Mouse (Mus musculus) MEL (cell line): Measurements from ENCODE around the gene Wdr27. TPM values are rescaled to one million over a fixed set of nuclear protein-coding genes. Genes with fewer than 3 reads are reported as not detected.
"Not testable (repeated sequence)": the region's sequence is repeated elsewhere in the genome, so short reads cannot be mapped to it uniquely, and the experiment has no call there.

Experiments
- DNase-seq: peaks from one replicate; pipeline ENCODE4 v3.0.0; 2011; ENCODE audit warnings: low read depth, low spot score
- H3K27ac ChIP-seq: 2 replicates; pipeline ENCODE4 v1.5.1; 2012; ENCODE audit warnings: low read depth, mild to moderate bottlenecking, control low read depth, low read length, moderate library complexity; ENCODE audit not compliant: control insufficient read depth
- H3K27me3 ChIP-seq, 2 experiments: fragments of 150-350 bp in 1 of 2; sonication (generic) in 1 of 2; 2 replicates each; pipeline ENCODE4 v1.6.1; 2012; ENCODE audit warnings: low read length in 2 of 2, mild to moderate bottlenecking in 2 of 2, improper control_type of control experiment in 1 of 2, moderate library complexity in 1 of 2; ENCODE audit not compliant: insufficient read depth in 2 of 2, control insufficient read depth in 1 of 2
- H3K36me3 ChIP-seq, 2 experiments: 2 replicates each; pipeline ENCODE4 v1.6.1; 2012 to 2014; ENCODE audit warnings: low read length in 2 of 2, improper control_type of control experiment in 1 of 2, inconsistent platforms in 1 of 2, mild to moderate bottlenecking in 1 of 2; ENCODE audit not compliant: insufficient read depth in 2 of 2, control insufficient read depth in 1 of 2
- H3K4me1 ChIP-seq, 2 experiments: fragments of 150-350 bp in 1 of 2; sonication (generic) in 1 of 2; 2 replicates each; pipeline ENCODE4 v1.6.1; 2012; ENCODE audit warnings: low read length in 2 of 2, improper control_type of control experiment in 1 of 2, mild to moderate bottlenecking in 1 of 2; ENCODE audit not compliant: insufficient read depth in 2 of 2, control insufficient read depth in 1 of 2
- H3K4me3 ChIP-seq, 2 experiments: fragments of 150-350 bp in 1 of 2; sonication (generic) in 1 of 2; 2 replicates each; pipeline ENCODE4 v1.5.1; 2012; ENCODE audit warnings: low read depth in 2 of 2, low read length in 2 of 2, mild to moderate bottlenecking in 2 of 2, moderate library complexity in 2 of 2, control low read depth in 1 of 2, improper control_type of control experiment in 1 of 2; ENCODE audit not compliant: control insufficient read depth in 1 of 2, insufficient read depth in 1 of 2
- H3K79me2 ChIP-seq: 2 replicates; pipeline ENCODE4 v1.6.1; 2012; ENCODE audit warnings: mild to moderate bottlenecking, low read length, moderate library complexity; ENCODE audit not compliant: control insufficient read depth, poor library complexity, insufficient read depth
- H3K9ac ChIP-seq: 2 replicates; pipeline ENCODE4 v1.6.1; 2012; ENCODE audit warnings: low read depth, mild to moderate bottlenecking, control low read depth, low read length, moderate library complexity; ENCODE audit not compliant: control insufficient read depth, poor library complexity, severe bottlenecking
- H3K9me3 ChIP-seq: fragments of 150-350 bp; sonication (generic); replicated peaks from 2 replicates; pipeline ENCODE4 v1.6.1; 2012; ENCODE audit warnings: mild to moderate bottlenecking, low read length, improper control_type of control experiment, moderate library complexity; ENCODE audit not compliant: insufficient read depth
- CHD2 ChIP-seq: IDR thresholded peaks from 2 replicates; pipeline ENCODE4 v1.6.1; 2011; ENCODE audit warnings: low read length, improper control_type of control experiment
- E2F4 ChIP-seq: IDR thresholded peaks from 2 replicates; pipeline ENCODE4 v1.6.1; 2011; ENCODE audit warnings: low read depth, low read length, improper control_type of control experiment, borderline replicate concordance
- ELF1 ChIP-seq: IDR thresholded peaks from 2 replicates; pipeline ENCODE4 v1.6.1; 2014; ENCODE audit warnings: low read depth, mild to moderate bottlenecking, inconsistent platforms, low read length, improper control_type of control experiment, moderate library complexity
- MAX ChIP-seq: IDR thresholded peaks from 2 replicates; pipeline ENCODE4 v1.6.1; 2011; ENCODE audit warnings: low read length, improper control_type of control experiment
- MXI1 ChIP-seq: IDR thresholded peaks from 2 replicates; pipeline ENCODE4 v1.6.1; 2011; ENCODE audit warnings: mild to moderate bottlenecking, low read depth, low read length, improper control_type of control experiment
- NRF1 ChIP-seq: IDR thresholded peaks from 2 replicates; pipeline ENCODE4 v1.6.1; 2014; ENCODE audit warnings: low read depth, mild to moderate bottlenecking, inconsistent platforms, low read length, improper control_type of control experiment, moderate library complexity; ENCODE audit not compliant: poor library complexity, insufficient read depth, severe bottlenecking
- RCOR1 ChIP-seq: IDR thresholded peaks from 2 replicates; pipeline ENCODE4 v1.6.1; 2012; ENCODE audit warnings: low read depth, mild to moderate bottlenecking, inconsistent platforms, low read length, improper control_type of control experiment
- SMC3 ChIP-seq: IDR thresholded peaks from 2 replicates; pipeline ENCODE4 v1.6.1; 2011; ENCODE audit warnings: low read depth, low read length, improper control_type of control experiment
- TAL1 ChIP-seq: IDR thresholded peaks from 2 replicates; pipeline ENCODE4 v1.6.1; 2012; ENCODE audit warnings: mild to moderate bottlenecking, inconsistent platforms, low read length, moderate library complexity, mixed read lengths
- ZKSCAN1 ChIP-seq: IDR thresholded peaks from 2 replicates; pipeline ENCODE4 v1.6.1; 2012; ENCODE audit warnings: low read depth, mild to moderate bottlenecking, inconsistent platforms, low read length, improper control_type of control experiment, moderate library complexity
- polyA plus RNA-seq, 2 experiments: library from polyadenylated mRNA; stranded (reverse) in 1 of 2; unstranded in 1 of 2; fragments of >175 nt in 1 of 2; fragments of >200 nt in 1 of 2; gene quantifications; 2 replicates each; pipeline versions ENCODE4 v1.2.1 to v1.2.4; 2012; ENCODE audit warnings: low replicate concordance in 2 of 2, low read depth in 1 of 2; ENCODE audit not compliant: insufficient read length in 2 of 2, insufficient read depth in 1 of 2, missing spikeins in 1 of 2
- total RNA-seq: library from RNA; depleted of rRNA; stranded (reverse); fragments of 300-350 nt; gene quantifications from 2 replicates; pipeline ENCODE4 v1.2.3, GENCODE M21; 2012

The Wdr27 gene
- total and polyA plus RNA-seq, 3 experiments = 0.69 to 1.4 TPM; not detected in 1

- H3K36me3 ChIP-seq = peaks cover 12 to 21% of the 10 kb centered on the region in 2 experiments
- H3K27ac ChIP-seq = no peak overlapping the region
- H3K9me3 ChIP-seq = no peaks in the 10 kb centered on the region
- TF ChIP-seq TAL1 = no peak
- no peak for TF ChIP-seq MXI1
- TF ChIP-seq E2F4 = no peak
- TF ChIP-seq, all 39 proteins: peak for 0
- no peak for DNase-seq
- Histone ChIP-seq H3K27me3 (no peaks in the 10 kb centered on the region), H3K4me3 (peak overlapping the region; percentile 59 to 71), H3K9ac (peak overlapping the region; percentile 64), H3K4me1 (peaks cover 0 to 5% of the 10 kb centered on the region in 2 experiments; a peak in 1 of 4 replicates), H3K79me2 (peaks cover 9% of the 10 kb centered on the region)
Measured at GRCm38 (mm10) chr17:14943729-14944059, 736 bp upstream of the Wdr27 start.

GRCm38 (mm10) chr17:14942181-14942580 lies 777 bp downstream of the Wdr27 start:
- not testable (repeated sequence) for H3K9me3 ChIP-seq, H3K9ac ChIP-seq, H3K4me3 ChIP-seq, H3K4me1 ChIP-seq, H3K79me2 ChIP-seq, H3K27ac ChIP-seq, H3K27me3 ChIP-seq, DNase-seq
- peaks cover 12% of the 10 kb centered on the region in 2 experiments; a peak in 3 of 4 replicates for H3K36me3 ChIP-seq

GRCm38 (mm10) chr17:14935841-14936605 lies 6.9 kb downstream of the Wdr27 start:
- DNase-seq = no peak
- no peak for TF ChIP-seq MAX
- TF ChIP-seq SMC3 = no peak
- no peak for TF ChIP-seq RCOR1
- TF ChIP-seq ZKSCAN1 = no peak
- no peak for TF ChIP-seq ELF1
- TF ChIP-seq NRF1 = no peak
- no peak for TF ChIP-seq CHD2
- Histone ChIP-seq H3K27ac (no peak overlapping the region), H3K9ac (no peak overlapping the region), H3K4me1 (no peaks in the 10 kb centered on the region; a peak in 1 of 4 replicates), H3K4me3 (no peak overlapping the region), H3K36me3 (no peaks in the 10 kb centered on the region), H3K27me3 (no peaks in the 10 kb centered on the region; a peak in 1 of 4 replicates), H3K79me2 (no peaks in the 10 kb centered on the region), H3K9me3 (no peaks in the 10 kb centered on the region)

- H3K36me3 ChIP-seq, H3K9me3 ChIP-seq, H3K79me2 ChIP-seq, H3K4me3 ChIP-seq, DNase-seq, H3K27me3 ChIP-seq, H3K4me1 ChIP-seq, H3K27ac ChIP-seq, H3K9ac ChIP-seq: not testable (repeated sequence)
Measured at GRCm38 (mm10) chr17:14935280-14935679, 7.7 kb downstream of the Wdr27 start.
